Mouse (Mus musculus): ENCODE data around the gene Gpc3.

DNA sequence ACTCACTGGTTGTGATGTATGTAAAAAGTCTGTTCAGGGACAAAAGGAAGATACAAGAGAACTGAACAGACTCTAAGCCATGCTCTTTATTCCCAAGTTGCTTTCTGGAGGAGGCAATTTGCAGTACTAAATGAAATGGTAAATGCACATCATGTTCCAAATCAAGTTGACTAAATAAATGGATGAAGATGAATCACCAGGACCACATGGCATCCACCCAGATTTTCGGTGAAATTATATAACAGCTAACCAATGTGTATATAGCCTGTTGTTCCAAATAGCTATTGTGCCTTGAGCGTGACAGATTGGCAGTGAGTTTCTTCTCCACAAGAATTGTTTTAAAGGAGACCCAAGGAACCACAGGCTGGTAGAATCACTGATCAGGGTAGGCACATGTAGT lies 302.8 kb downstream of the Gpc3 start:
- TF ChIP-seq ZC3H11A (IDR thresholded peaks at IDR 0.05; ENCODE audit: borderline replicate concordance, low read depth, low read length) (no peak), HCFC1 (IDR thresholded peaks at IDR 0.05; ENCODE audit: borderline replicate concordance, insufficient read depth, low read length) (no peak)
